Mouse (Mus musculus) cortical plate, adult 2 months (tissue): ENCODE data around the gene Ccdc36.

Experiments used
- CTCF ChIP-seq: fragments of 200-500 bp; IDR thresholded peaks from 2 replicates; pipeline ENCODE4 v1.5.1; 2011; ENCODE audit warnings: mild to moderate bottlenecking, control low read depth, low read length; ENCODE audit not compliant: insufficient read depth; ENCODE audit errors: extremely low read depth
- POLR2A ChIP-seq: fragments of 200-500 bp; IDR thresholded peaks from 2 replicates; pipeline ENCODE4 v1.6.1; 2011; ENCODE audit warnings: mild to moderate bottlenecking, low read length, control low read depth; ENCODE audit not compliant: insufficient read depth; ENCODE audit errors: extremely low read depth

DNA sequence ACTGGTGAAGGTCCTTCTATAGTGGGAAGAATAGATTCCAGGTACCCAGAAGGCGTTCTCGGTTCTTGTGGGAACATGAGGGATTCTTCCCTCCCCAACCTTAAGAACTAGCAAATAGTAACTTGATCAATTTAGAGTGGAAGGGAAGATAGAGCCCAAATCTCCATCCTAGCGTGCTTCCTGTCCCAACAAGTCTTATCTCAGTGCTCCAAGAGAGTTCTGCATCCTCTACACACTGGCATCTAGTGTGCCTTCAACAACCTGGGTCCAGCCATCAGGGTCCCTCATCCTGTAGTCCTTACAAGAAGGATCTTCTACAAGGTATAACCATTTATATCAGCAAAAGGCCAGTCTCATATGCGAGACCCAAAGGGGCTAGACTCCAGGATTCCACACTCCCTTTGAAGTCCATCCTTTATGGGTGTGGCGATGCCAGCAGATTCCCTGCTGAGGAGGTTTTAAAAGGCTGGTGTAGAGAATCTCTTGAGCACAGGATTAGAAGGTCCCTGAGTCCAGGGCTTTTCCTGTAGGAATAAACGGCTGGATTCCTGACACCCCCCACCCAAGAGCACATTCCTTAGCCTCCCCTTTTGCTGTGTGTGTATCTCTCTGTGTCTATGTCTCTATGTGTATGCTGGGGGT, 23.4 kb upstream of the Ccdc36 start:
- TF ChIP-seq CTCF = no peak
- TF ChIP-seq POLR2A = no peak
